ENCODE assay signal across 8 mouse cellular contexts in genomic region chr6:119847518-119848033, GRCm38 (mm10). TPM values are rescaled to one million over a fixed set of nuclear protein-coding genes. Genes with fewer than 3 reads are reported as not detected.
DNase-seq lines count a peak whose midpoint lies in the region; ATAC-seq lines count a peak whose summit lies in the region.

No protein-coding gene starts in this region.

- H3K9me3 ChIP-seq in heart, embryonic 12.5 days (replicated peaks) = no peaks in the 10 kb centered on the region
- H3K9me3 ChIP-seq in hindbrain, embryonic 14.5 days (ENCODE audit: control insufficient read depth, low read length) = no peaks in the 10 kb centered on the region
- no peaks in the 10 kb centered on the region for H3K9me3 ChIP-seq in midbrain, embryonic 14.5 days (ENCODE audit: control insufficient read depth, low read length)

- peak overlapping the region; percentile 97 for H3K27ac ChIP-seq in heart, embryonic 12.5 days (ENCODE audit: poor library complexity, severe bottlenecking)
- H3K27ac ChIP-seq in hindbrain, embryonic 14.5 days = peak overlapping the region; percentile 97
- peak overlapping the region; percentile 98 for H3K27ac ChIP-seq in midbrain, embryonic 14.5 days (replicated peaks; ENCODE audit: low read depth, low read length)

- peak overlapping the region; percentile 92 for H3K9ac ChIP-seq in heart, embryonic 12.5 days
- H3K9ac ChIP-seq in hindbrain, embryonic 14.5 days = peak overlapping the region; percentile 87
- H3K9ac ChIP-seq in midbrain, embryonic 14.5 days (replicated peaks; ENCODE audit: low read length) = peak overlapping the region; percentile 93

- H3K36me3 ChIP-seq in heart, embryonic 12.5 days = no peaks in the 10 kb centered on the region
- no peaks in the 10 kb centered on the region for H3K36me3 ChIP-seq in hindbrain, embryonic 14.5 days (replicated peaks; ENCODE audit: control insufficient read depth, insufficient read depth)
- H3K36me3 ChIP-seq in midbrain, embryonic 14.5 days (ENCODE audit: control insufficient read depth, insufficient read depth, low read length) = no peaks in the 10 kb centered on the region

- peak overlapping the region; percentile 88 for H3K4me2 ChIP-seq in heart, embryonic 12.5 days
- H3K4me2 ChIP-seq in hindbrain, embryonic 14.5 days (replicated peaks) = peak overlapping the region; percentile 74
- peak overlapping the region; percentile 72 for H3K4me2 ChIP-seq in midbrain, embryonic 14.5 days (ENCODE audit: low read length)

- no peaks in the 10 kb centered on the region for H3K27me3 ChIP-seq in heart, embryonic 12.5 days (replicated peaks)
- no peaks in the 10 kb centered on the region for H3K27me3 ChIP-seq in hindbrain, embryonic 14.5 days (ENCODE audit: control insufficient read depth, insufficient read depth, low read length)
- H3K27me3 ChIP-seq in midbrain, embryonic 14.5 days (ENCODE audit: control insufficient read depth, insufficient read depth, low read length) = no peaks in the 10 kb centered on the region

- H3K4me1 ChIP-seq in heart, embryonic 12.5 days (replicated peaks) = peaks cover 18% of the 10 kb centered on the region
- peaks cover 20% of the 10 kb centered on the region for H3K4me1 ChIP-seq in hindbrain, embryonic 14.5 days (replicated peaks; ENCODE audit: control insufficient read depth, insufficient read depth, low read length)
- peaks cover 20% of the 10 kb centered on the region for H3K4me1 ChIP-seq in midbrain, embryonic 14.5 days (ENCODE audit: control insufficient read depth, insufficient read depth, low read length)

- peak overlapping the region; percentile 94 for H3K4me3 ChIP-seq in heart, embryonic 12.5 days
- peak overlapping the region; percentile 82 for H3K4me3 ChIP-seq in hindbrain, embryonic 14.5 days (replicated peaks; ENCODE audit: low read length)
- peak overlapping the region; percentile 97 for H3K4me3 ChIP-seq in midbrain, embryonic 14.5 days (replicated peaks; ENCODE audit: low read depth, low read length)

- intact Hi-C loops in heart, postnatal 10 days (cut with DNase I) = loop anchor here (2.0 kb wide), 1 partner anchor 55 kb away; the partner anchor contains the start of gene Rad52
- intact Hi-C loops in gastrocnemius, postnatal 36 days (cut with DNase I) = loop anchor here (2.0 kb wide), 1 partner anchor 55 kb away; the partner anchor contains the start of gene Rad52

- peak; percentile 44 for ATAC-seq in heart, embryonic 12.5 days (ENCODE audit: insufficient number of reproducible peaks, low FRiP score)
- ATAC-seq in hindbrain, embryonic 14.5 days (ENCODE audit: low FRiP score) = peak; percentile 24; the same call in 1 of the 2 replicates
- ATAC-seq in midbrain, embryonic 14.5 days (ENCODE audit: low FRiP score, low TSS enrichment) = peak; percentile 67

- DNase-seq in heart, postnatal 10 days = no peak
- peak; percentile 7 for DNase-seq in urinary bladder, postnatal 14 days (ENCODE audit: low spot score)
- DNase-seq in urinary bladder, adult 18-20 months (ENCODE audit: low spot score in 2 of 2) = no peak
- no peak for DNase-seq in hindbrain, embryonic 14.5 days (ENCODE audit: low spot score)
- no peak for DNase-seq in midbrain, embryonic 14.5 days
- no peak for DNase-seq in gastrocnemius, postnatal 36 days
- no peak for DNase-seq in thymus, postnatal 0 days (ENCODE audit: low spot score)

- WGBS in heart, embryonic 12.5 days = under 1% methylated on average over 39 of the region's 40 CpGs
- WGBS in hindbrain, embryonic 14.5 days = 0% methylated on average over 30 of the region's 40 CpGs
- 0% methylated on average over 36 of the region's 40 CpGs for WGBS in midbrain, embryonic 14.5 days

RNA-seq across cellular contexts. Expression of gene Erc1, which starts 0.4 kb away (rescaled TPM):
- polyA plus RNA-seq in heart, embryonic 12.5 days (2016; fragmentation: Nextera tagmentation; extraction: Ambion mirVana) = 18.7 and 21.1 TPM in 2 replicates
- total RNA-seq in heart, postnatal 10 days (2021) = 10 to 100 TPM; 38.5 to 46.4 TPM
- 64.8 and 66.7 TPM in 2 replicates for polyA plus RNA-seq in hindbrain, embryonic 14.5 days (2014; fragmentation: Nextera tagmentation; extraction: Ambion mirVana)
- 45.8 and 65.3 TPM in 2 replicates for polyA plus RNA-seq in midbrain, embryonic 14.5 days (2014; fragmentation: Nextera tagmentation; extraction: Ambion mirVana)
- 10 to 100 TPM; 24.6 TPM for total RNA-seq in gastrocnemius, postnatal 36 days (2021)
- polyA plus RNA-seq in thymus, postnatal 0 days (2015; fragmentation: Nextera tagmentation; extraction: Ambion mirVana) = 3.8 and 4.7 TPM in 2 replicates

RNA-seq across cellular contexts. Expression of gene Rad52, which starts 54.9 kb away (rescaled TPM):
- 13.5 and 15.9 TPM in 2 replicates for polyA plus RNA-seq in heart, embryonic 12.5 days (2016; fragmentation: Nextera tagmentation; extraction: Ambion mirVana)
- 10 to 100 TPM; 13.3 to 14.8 TPM for total RNA-seq in heart, postnatal 10 days (2021)
- polyA plus RNA-seq in hindbrain, embryonic 14.5 days (2014; fragmentation: Nextera tagmentation; extraction: Ambion mirVana) = 21.8 and 25.4 TPM in 2 replicates
- polyA plus RNA-seq in midbrain, embryonic 14.5 days (2014; fragmentation: Nextera tagmentation; extraction: Ambion mirVana) = 24.0 and 26.1 TPM in 2 replicates
- total RNA-seq in gastrocnemius, postnatal 36 days (2021) = 10 to 100 TPM; 12.9 to 13.3 TPM
- polyA plus RNA-seq in thymus, postnatal 0 days (2015; fragmentation: Nextera tagmentation; extraction: Ambion mirVana) = 20.3 and 23.2 TPM in 2 replicates
